Mouse (Mus musculus) heart, embryonic 14.5 days (tissue): ENCODE measurements around the gene Trpm1. TPM values are rescaled to one million over a fixed set of nuclear protein-coding genes. Genes with fewer than 3 reads are reported as not detected.

Experiments
- ATAC-seq: fragments of 200-750 bp; cut with Nextera tagmentation; 2 replicates; pipeline ENCODE4 v1.8.0; 2017; ENCODE audit warnings: low read depth, moderate TSS enrichment; ENCODE audit not compliant: insufficient number of reproducible peaks, insufficient read depth, low FRiP score
- H3K27ac ChIP-seq, 2 experiments: fragments of 200-500 bp in 1 of 2; fragments of 300-500 bp in 1 of 2; sonication (generic) in 1 of 2; replicated peaks in 1 of 2; 2 replicates each; pipeline ENCODE4 v1.5.1; 2012 to 2014; ENCODE audit warnings: low read depth in 2 of 2, low read length in 2 of 2, control low read depth in 1 of 2, mild to moderate bottlenecking in 1 of 2, mixed read lengths in 1 of 2; ENCODE audit not compliant: control insufficient read depth in 1 of 2, insufficient read depth in 1 of 2
- H3K27me3 ChIP-seq: fragments of 300-500 bp; sonication (generic); 2 replicates; pipeline ENCODE4 v1.6.1; 2014; ENCODE audit warnings: mild to moderate bottlenecking, low read length, control low read depth; ENCODE audit not compliant: control insufficient read depth, insufficient read depth
- H3K36me3 ChIP-seq: fragments of 300-500 bp; sonication (generic); 2 replicates; pipeline ENCODE4 v1.6.1; 2014; ENCODE audit warnings: mild to moderate bottlenecking, control low read depth, low read length, mixed read lengths; ENCODE audit not compliant: control insufficient read depth, insufficient read depth
- H3K4me1 ChIP-seq, 2 experiments: fragments of 200-500 bp in 1 of 2; fragments of 300-500 bp in 1 of 2; sonication (generic) in 1 of 2; 2 replicates each; pipeline ENCODE4 v1.6.1; 2012 to 2014; ENCODE audit warnings: low read length in 2 of 2, control low read depth in 1 of 2, mixed read lengths in 1 of 2; ENCODE audit not compliant: control insufficient read depth in 2 of 2, insufficient read depth in 2 of 2
- H3K4me2 ChIP-seq: fragments of 300-500 bp; sonication (generic); 2 replicates; pipeline ENCODE4 v1.6.1; 2014; ENCODE audit warnings: mild to moderate bottlenecking, low read length
- H3K4me3 ChIP-seq, 2 experiments: fragments of 200-500 bp in 1 of 2; fragments of 300-500 bp in 1 of 2; sonication (generic) in 1 of 2; 2 replicates each; pipeline ENCODE4 v1.5.1; 2012 to 2014; ENCODE audit warnings: low read length in 2 of 2, mild to moderate bottlenecking in 2 of 2, control low read depth in 1 of 2, low read depth in 1 of 2, moderate library complexity in 1 of 2; ENCODE audit not compliant: control insufficient read depth in 1 of 2, insufficient read depth in 1 of 2
- H3K9ac ChIP-seq: fragments of 300-500 bp; sonication (generic); 2 replicates; pipeline ENCODE4 v1.6.1; 2014; ENCODE audit warnings: mild to moderate bottlenecking, low read length
- H3K9me3 ChIP-seq: fragments of 300-500 bp; sonication (generic); 2 replicates; pipeline ENCODE4 v1.6.1; 2016; ENCODE audit warnings: low read length, control low read depth; ENCODE audit not compliant: control insufficient read depth
- WGBS: fragments of 180-500 bp; shearing (Covaris S2); extraction: QIAGEN DNeasy Blood & Tissue Kit; methylation state at CpG from one replicate; pipeline ENCODE4 v1.1.7; 2014; 5-methylcytosine and 5-hydroxymethylcytosine counted together
- polyA plus RNA-seq: library from polyadenylated mRNA; unstranded; fragments of >200 nt; fragmentation: Nextera tagmentation; extraction: Ambion mirVana; gene quantifications from 2 replicates; pipeline ENCODE4 v1.2.1, GENCODE M21; 2014

The Trpm1 gene
- polyA plus RNA-seq, 1 experiment from 2014 or later = not detected

GRCm38 (mm10) chr7:64239138-64239805 lies 85.6 kb downstream of the Trpm1 start:
- no peaks in the 10 kb centered on the region for H3K4me1 ChIP-seq
- no peaks in the 10 kb centered on the region for H3K36me3 ChIP-seq
- H3K27ac ChIP-seq = no peak overlapping the region
- no peaks in the 10 kb centered on the region for H3K27me3 ChIP-seq
- H3K9ac ChIP-seq = no peak overlapping the region
- no peak overlapping the region for H3K4me3 ChIP-seq
- WGBS = 66% methylated on average over 9 of the region's 9 CpGs
- no peak for ATAC-seq
- no peaks in the 10 kb centered on the region for H3K9me3 ChIP-seq
- no peak overlapping the region for H3K4me2 ChIP-seq

- Histone ChIP-seq H3K9me3 (no peaks in the 10 kb centered on the region), H3K27ac (no peak overlapping the region), H3K27me3 (no peaks in the 10 kb centered on the region), H3K4me2 (no peak overlapping the region), H3K4me3 (no peak overlapping the region), H3K9ac (no peak overlapping the region), H3K36me3 (no peaks in the 10 kb centered on the region), H3K4me1 (no peaks in the 10 kb centered on the region)
- ATAC-seq = no peak
- 77% methylated on average over 4 of the region's 4 CpGs for WGBS
Observed at GRCm38 (mm10) chr7:64239806-64240315, 86.2 kb downstream of the Trpm1 start.

GRCm38 (mm10) chr7:64242424-64242823 lies 88.8 kb downstream of the Trpm1 start:
- H3K4me3 ChIP-seq = no peak overlapping the region
- WGBS = 76% methylated on average over 4 of the region's 4 CpGs
- no peaks in the 10 kb centered on the region for H3K36me3 ChIP-seq
- no peaks in the 10 kb centered on the region for H3K27me3 ChIP-seq
- no peaks in the 10 kb centered on the region for H3K4me1 ChIP-seq
- no peaks in the 10 kb centered on the region for H3K9me3 ChIP-seq
- no peak overlapping the region for H3K4me2 ChIP-seq
- H3K9ac ChIP-seq = no peak overlapping the region
- ATAC-seq = no peak
- H3K27ac ChIP-seq = no peak overlapping the region

- peaks cover 0 to 4% of the 10 kb centered on the region in 2 experiments; a peak in 2 of 4 replicates for H3K4me1 ChIP-seq
- ATAC-seq = no peak
- H3K9ac ChIP-seq = no peak overlapping the region
- no peak overlapping the region for H3K4me3 ChIP-seq
- no peaks in the 10 kb centered on the region for H3K9me3 ChIP-seq
- H3K36me3 ChIP-seq = no peaks in the 10 kb centered on the region
- no peak overlapping the region for H3K27ac ChIP-seq
- H3K4me2 ChIP-seq = no peak overlapping the region
- H3K27me3 ChIP-seq = no peaks in the 10 kb centered on the region
- WGBS = 87% methylated on average over 6 of the region's 6 CpGs
Observed at GRCm38 (mm10) chr7:64244371-64244770, 90.7 kb downstream of the Trpm1 start.

GRCm38 (mm10) chr7:64246713-64247112 lies 93.1 kb downstream of the Trpm1 start:
- Histone ChIP-seq H3K4me3 (no peak overlapping the region), H3K4me2 (no peak overlapping the region), H3K36me3 (no peaks in the 10 kb centered on the region), H3K27ac (no peak overlapping the region), H3K4me1 (peaks cover 6% of the 10 kb centered on the region in 2 experiments; a peak in 3 of 4 replicates), H3K9me3 (no peaks in the 10 kb centered on the region), H3K9ac (no peak overlapping the region), H3K27me3 (no peaks in the 10 kb centered on the region)
- 80% methylated on average over 4 of the region's 4 CpGs for WGBS
- ATAC-seq = no peak

- H3K4me1 ChIP-seq = peaks cover 6% of the 10 kb centered on the region in 2 experiments; a peak in 3 of 4 replicates
- H3K4me2 ChIP-seq = no peak overlapping the region
- no peaks in the 10 kb centered on the region for H3K27me3 ChIP-seq
- H3K27ac ChIP-seq = no peak overlapping the region
- ATAC-seq = no peak
- H3K36me3 ChIP-seq = no peaks in the 10 kb centered on the region
- 90% methylated on average over 1 of the region's 1 CpGs for WGBS
- no peak overlapping the region for H3K4me3 ChIP-seq
- no peak overlapping the region for H3K9ac ChIP-seq
- no peaks in the 10 kb centered on the region for H3K9me3 ChIP-seq
Observed at GRCm38 (mm10) chr7:64248352-64248751, 94.7 kb downstream of the Trpm1 start.

GRCm38 (mm10) chr7:64249715-64250114 lies 96.1 kb downstream of the Trpm1 start:
- 24% methylated on average over 4 of the region's 4 CpGs for WGBS
- no peaks in the 10 kb centered on the region for H3K9me3 ChIP-seq
- H3K36me3 ChIP-seq = no peaks in the 10 kb centered on the region
- H3K4me2 ChIP-seq = no peak overlapping the region
- no peak overlapping the region for H3K9ac ChIP-seq
- no peak overlapping the region for H3K27ac ChIP-seq
- peak; percentile 39; the same call in 1 of the 2 replicates for ATAC-seq
- H3K27me3 ChIP-seq = no peaks in the 10 kb centered on the region
- no peak overlapping the region for H3K4me3 ChIP-seq
- H3K4me1 ChIP-seq = peaks cover 6% of the 10 kb centered on the region in 2 experiments; a peak in 3 of 4 replicates

GRCm38 (mm10) chr7:64250417-64250816 lies 96.8 kb downstream of the Trpm1 start:
- peaks cover 6% of the 10 kb centered on the region in 2 experiments; a peak in 3 of 4 replicates for H3K4me1 ChIP-seq
- H3K4me3 ChIP-seq = no peak overlapping the region
- H3K9ac ChIP-seq = no peak overlapping the region
- no peaks in the 10 kb centered on the region for H3K27me3 ChIP-seq
- H3K27ac ChIP-seq = no peak overlapping the region
- WGBS = 84% methylated on average over 7 of the region's 7 CpGs
- H3K36me3 ChIP-seq = no peaks in the 10 kb centered on the region
- no peak overlapping the region for H3K4me2 ChIP-seq
- H3K9me3 ChIP-seq = no peaks in the 10 kb centered on the region
- no peak for ATAC-seq
